Mouse (Mus musculus): ENCODE results near the gene Gm36864. TPM values are rescaled to one million over a fixed set of nuclear protein-coding genes. Genes with fewer than 3 reads are reported as not detected.

Gene Gm36864
- polyA plus RNA-seq, 1 experiment from 2014 or later: 0.17 TPM

DNA sequence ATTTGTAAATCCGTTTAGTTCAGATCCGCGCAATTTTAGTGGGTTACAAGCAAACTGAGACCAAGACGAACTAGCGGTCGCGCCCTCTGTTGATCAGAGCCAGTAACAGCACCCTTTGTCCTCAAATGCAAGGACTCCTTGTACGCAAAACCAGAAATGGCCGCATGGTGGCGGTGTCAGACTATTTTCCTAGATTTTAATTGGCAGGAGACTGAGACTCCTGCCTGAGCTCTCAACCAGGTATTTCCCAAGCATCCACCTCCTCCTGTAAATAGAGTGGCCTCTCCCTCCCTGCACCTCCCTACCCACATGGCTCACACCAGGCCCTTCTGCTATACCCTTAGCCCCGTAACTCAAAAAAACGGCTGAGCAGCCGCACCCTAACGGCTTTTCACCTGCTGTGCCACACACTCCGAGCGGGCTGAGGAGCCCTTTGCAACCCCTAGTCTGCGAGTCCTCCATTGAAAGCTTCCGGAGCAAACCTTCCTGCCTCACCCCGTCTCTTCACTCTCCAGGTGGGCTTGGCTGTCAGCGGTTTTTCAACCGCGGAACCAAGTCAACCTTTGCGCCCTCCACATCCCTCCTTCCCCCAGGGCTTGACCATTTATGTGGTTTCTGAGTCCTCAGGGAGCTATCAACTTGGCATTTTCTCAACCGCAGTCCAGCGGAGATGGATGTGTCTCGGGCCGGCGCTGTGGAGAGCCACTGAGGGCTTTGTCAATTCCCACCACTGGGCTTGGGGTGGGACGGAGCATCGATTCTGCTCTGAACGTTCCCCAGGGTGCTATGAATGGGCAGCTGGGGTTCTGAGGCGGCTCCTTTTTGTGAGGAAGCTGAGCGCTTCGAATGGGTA, 27.0 kb downstream of the Gm36864 start:
- Histone ChIP-seq H3K4me2 (replicated peaks) (peak overlapping the region; percentile 58), H3K27me3 (peaks cover 53% of the 10 kb centered on the region), H3K9me3 (no peaks in the 10 kb centered on the region), H3K36me3 (no peaks in the 10 kb centered on the region), H3K4me1 (peaks cover 7% of the 10 kb centered on the region), H3K27ac (no peak overlapping the region), H3K9ac (no peak overlapping the region; the same call in 1 of the 2 replicates), H3K4me3 (peak overlapping the region; percentile 28)
- peak; percentile 55 for ATAC-seq (ENCODE audit: low FRiP score, low read depth)
- WGBS: 2% methylated on average over 34 of the region's 34 CpGs

DNA sequence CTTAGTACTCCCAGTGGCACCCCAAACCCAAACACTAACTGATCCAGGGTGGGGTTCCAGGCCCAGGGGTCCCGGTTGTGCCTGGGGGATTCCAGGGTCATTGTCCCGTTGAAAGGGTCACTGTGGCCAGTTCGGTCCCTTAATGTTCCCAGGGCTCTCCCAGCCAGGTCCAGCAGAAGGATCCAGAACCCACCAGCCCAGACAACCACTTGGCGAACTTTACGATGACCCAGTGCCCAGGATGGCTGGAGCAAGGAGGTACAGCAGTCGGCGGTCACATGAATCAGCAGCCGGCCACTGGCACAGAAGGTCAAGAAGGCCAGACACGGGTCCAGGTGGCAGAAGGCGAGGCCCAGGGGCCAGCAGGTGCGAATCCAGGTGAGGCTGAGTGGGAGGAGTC, 32.1 kb downstream of the Gm36864 start:
- no peak for ATAC-seq (ENCODE audit: low FRiP score, low read depth)
- peaks cover 55% of the 10 kb centered on the region for H3K27me3 ChIP-seq
- no peak overlapping the region for H3K27ac ChIP-seq
- H3K9ac ChIP-seq: no peak overlapping the region
- peaks cover 4% of the 10 kb centered on the region for H3K4me1 ChIP-seq
- no peak overlapping the region for H3K4me3 ChIP-seq
- H3K36me3 ChIP-seq: no peaks in the 10 kb centered on the region
- WGBS: 78% methylated on average over 11 of the region's 11 CpGs
- no peaks in the 10 kb centered on the region for H3K9me3 ChIP-seq
- no peak overlapping the region for H3K4me2 ChIP-seq (replicated peaks)

- peaks cover 55% of the 10 kb centered on the region for H3K27me3 ChIP-seq
- H3K4me2 ChIP-seq (replicated peaks): no peak overlapping the region
- ATAC-seq (ENCODE audit: low FRiP score, low read depth): no peak
- no peak overlapping the region for H3K4me3 ChIP-seq
- H3K9ac ChIP-seq: no peak overlapping the region
- no peaks in the 10 kb centered on the region for H3K4me1 ChIP-seq
- WGBS: 92% methylated on average over 2 of the region's 2 CpGs
- H3K9me3 ChIP-seq: no peaks in the 10 kb centered on the region
- H3K36me3 ChIP-seq: no peaks in the 10 kb centered on the region
- no peak overlapping the region for H3K27ac ChIP-seq
These were observed 33.4 kb downstream of the Gm36864 start for GRCm38 (mm10) chr7:44269397-44269796.

DNA sequence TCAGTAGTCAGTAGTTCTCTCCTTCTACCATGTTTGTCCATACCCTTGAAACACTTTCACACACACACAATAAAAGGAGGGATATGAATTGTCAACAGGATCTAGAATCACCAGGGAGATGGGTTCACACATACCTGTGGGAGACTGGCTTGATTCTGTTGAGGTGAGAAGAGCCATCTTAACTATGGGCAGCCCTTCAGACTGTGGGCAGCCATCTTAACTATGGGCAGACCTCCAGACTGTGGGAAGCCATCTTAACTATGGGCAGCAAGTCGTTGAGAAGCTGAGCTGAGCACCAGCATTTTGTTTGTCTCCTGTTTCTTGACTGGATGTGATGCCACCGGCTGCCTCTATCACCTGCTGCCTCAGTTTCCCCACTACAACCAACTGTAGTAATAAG, 35.3 kb downstream of the Gm36864 start:
- 68% methylated on average over 2 of the region's 2 CpGs for WGBS
- H3K4me2 ChIP-seq (replicated peaks): no peak overlapping the region
- peaks cover 62% of the 10 kb centered on the region for H3K27me3 ChIP-seq

GRCm38 (mm10) chr7:44272546-44272945, 36.6 kb downstream of the Gm36864 start:
- no peak for ATAC-seq (ENCODE audit: low FRiP score, low read depth)

More for the DNA sequence above, 35.3 kb downstream of the Gm36864 start:
- Histone ChIP-seq H3K27ac (no peak overlapping the region), H3K9ac (no peak overlapping the region), H3K4me1 (no peaks in the 10 kb centered on the region), H3K4me3 (no peak overlapping the region), H3K9me3 (no peaks in the 10 kb centered on the region; the same call in 1 of the 2 replicates), H3K36me3 (no peaks in the 10 kb centered on the region)
- no peak for ATAC-seq (ENCODE audit: low FRiP score, low read depth)

GRCm38 (mm10) chr7:44273446-44273845, 37.5 kb downstream of the Gm36864 start:
- H3K9me3 ChIP-seq: peaks cover 5% of the 10 kb centered on the region; the same call in 1 of the 2 replicates
- no peak overlapping the region for H3K4me2 ChIP-seq (replicated peaks)
- no peaks in the 10 kb centered on the region for H3K36me3 ChIP-seq
- H3K27me3 ChIP-seq: peaks cover 48% of the 10 kb centered on the region
- H3K27ac ChIP-seq: no peak overlapping the region
- H3K9ac ChIP-seq: no peak overlapping the region
- no peak overlapping the region for H3K4me3 ChIP-seq
- no peak for ATAC-seq (ENCODE audit: low FRiP score, low read depth)
- 73% methylated on average over 7 of the region's 7 CpGs for WGBS
- H3K4me1 ChIP-seq: no peaks in the 10 kb centered on the region

More at GRCm38 (mm10) chr7:44272546-44272945, 36.6 kb downstream of the Gm36864 start:
- H3K4me3 ChIP-seq: no peak overlapping the region
- no peaks in the 10 kb centered on the region for H3K36me3 ChIP-seq
- WGBS: 94% methylated on average over 7 of the region's 7 CpGs
- no peaks in the 10 kb centered on the region for H3K4me1 ChIP-seq
- peaks cover 57% of the 10 kb centered on the region for H3K27me3 ChIP-seq
- no peak overlapping the region for H3K9ac ChIP-seq
- H3K27ac ChIP-seq: no peak overlapping the region
- H3K9me3 ChIP-seq: no peaks in the 10 kb centered on the region; the same call in 1 of the 2 replicates
- no peak overlapping the region for H3K4me2 ChIP-seq (replicated peaks)

DNA sequence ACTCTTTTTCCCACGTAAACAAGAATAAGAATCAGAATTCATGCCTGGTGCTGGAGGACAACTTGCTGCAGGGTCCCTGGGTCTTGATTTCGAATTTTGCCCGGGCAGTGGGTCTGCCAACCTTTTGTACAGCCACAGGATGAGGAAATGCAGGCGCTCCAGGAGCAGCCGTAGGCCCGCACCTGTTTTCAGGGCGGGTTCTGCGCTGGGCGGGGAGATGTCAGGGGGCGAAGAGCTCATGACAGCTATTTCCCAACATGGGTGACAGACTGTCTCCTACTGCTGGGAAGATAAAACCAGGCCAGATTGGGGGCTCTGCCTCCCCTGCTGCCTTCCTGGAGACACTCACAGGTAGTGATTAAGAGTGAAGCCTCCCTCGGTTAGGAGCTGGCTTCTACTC, 38.1 kb downstream of the Gm36864 start:
- no peak overlapping the region for H3K27ac ChIP-seq
- peaks cover 44% of the 10 kb centered on the region for H3K27me3 ChIP-seq
- H3K9me3 ChIP-seq: peaks cover 5% of the 10 kb centered on the region; the same call in 1 of the 2 replicates
- 41% methylated on average over 11 of the region's 11 CpGs for WGBS
- ATAC-seq (ENCODE audit: low FRiP score, low read depth): no peak
- no peaks in the 10 kb centered on the region for H3K36me3 ChIP-seq
- H3K4me1 ChIP-seq: no peaks in the 10 kb centered on the region
- no peak overlapping the region for H3K9ac ChIP-seq
- H3K4me3 ChIP-seq: no peak overlapping the region
- no peak overlapping the region for H3K4me2 ChIP-seq (replicated peaks)

- no peak overlapping the region for H3K27ac ChIP-seq
- no peaks in the 10 kb centered on the region for H3K36me3 ChIP-seq
- no peak overlapping the region for H3K4me3 ChIP-seq
- H3K9me3 ChIP-seq: peaks cover 5% of the 10 kb centered on the region; the same call in 1 of the 2 replicates
- H3K4me2 ChIP-seq (replicated peaks): no peak overlapping the region
- ATAC-seq (ENCODE audit: low FRiP score, low read depth): no peak
- 81% methylated on average over 3 of the region's 3 CpGs for WGBS
- H3K4me1 ChIP-seq: no peaks in the 10 kb centered on the region
- peaks cover 45% of the 10 kb centered on the region for H3K27me3 ChIP-seq
- no peak overlapping the region for H3K9ac ChIP-seq
These were observed 39.6 kb downstream of the Gm36864 start for GRCm38 (mm10) chr7:44275546-44275945.

GRCm38 (mm10) chr7:44276461-44277249, 40.7 kb downstream of the Gm36864 start:
- 73% methylated on average over 10 of the region's 10 CpGs for WGBS
- no peaks in the 10 kb centered on the region for H3K4me1 ChIP-seq
- no peak for ATAC-seq (ENCODE audit: low FRiP score, low read depth)
- H3K9ac ChIP-seq: no peak overlapping the region
- peaks cover 50% of the 10 kb centered on the region for H3K27me3 ChIP-seq
- no peaks in the 10 kb centered on the region for H3K36me3 ChIP-seq
- peaks cover 5% of the 10 kb centered on the region; the same call in 1 of the 2 replicates for H3K9me3 ChIP-seq
- H3K27ac ChIP-seq: no peak overlapping the region
- H3K4me2 ChIP-seq (replicated peaks): no peak overlapping the region
- H3K4me3 ChIP-seq: no peak overlapping the region

GRCm38 (mm10) chr7:44277250-44277622, 41.3 kb downstream of the Gm36864 start:
- Histone ChIP-seq H3K36me3 (no peaks in the 10 kb centered on the region), H3K27me3 (peaks cover 50% of the 10 kb centered on the region)
- 48% methylated on average over 2 of the region's 2 CpGs for WGBS

DNA sequence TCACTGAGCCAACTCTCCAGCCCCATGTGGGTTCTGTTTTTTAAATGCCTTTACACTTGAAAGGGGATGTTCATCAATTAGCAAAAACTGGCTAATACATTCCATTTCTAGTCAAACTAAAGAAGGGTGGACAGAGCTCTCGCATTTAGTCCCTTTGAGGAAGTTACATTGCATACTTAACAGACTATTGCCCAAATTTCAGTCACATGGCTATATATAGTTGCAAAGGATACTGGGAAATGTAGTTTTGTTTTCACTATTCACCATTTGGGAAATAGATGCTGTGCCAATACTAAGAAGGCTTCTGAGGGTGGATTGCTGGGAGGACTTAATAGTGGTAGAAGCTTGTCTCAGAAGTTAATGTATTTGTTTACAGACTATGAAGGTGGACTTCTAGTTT, 45.0 kb downstream of the Gm36864 start:
- no peaks in the 10 kb centered on the region for H3K36me3 ChIP-seq
- no peak overlapping the region for H3K4me2 ChIP-seq (replicated peaks)
- H3K4me1 ChIP-seq: no peaks in the 10 kb centered on the region
- H3K9me3 ChIP-seq: peaks cover 5% of the 10 kb centered on the region; the same call in 1 of the 2 replicates
- H3K4me3 ChIP-seq: no peak overlapping the region
- no peak overlapping the region for H3K27ac ChIP-seq
- 63% methylated on average over 1 of the region's 1 CpGs for WGBS
- ATAC-seq (ENCODE audit: low FRiP score, low read depth): no peak
- no peak overlapping the region for H3K9ac ChIP-seq
- H3K27me3 ChIP-seq: peaks cover 15% of the 10 kb centered on the region

More at GRCm38 (mm10) chr7:44277250-44277622, 41.3 kb downstream of the Gm36864 start:
- H3K4me1 ChIP-seq: no peaks in the 10 kb centered on the region
- H3K4me3 ChIP-seq: no peak overlapping the region
- no peak overlapping the region for H3K9ac ChIP-seq
- no peak overlapping the region for H3K27ac ChIP-seq
- ATAC-seq (ENCODE audit: low FRiP score, low read depth): no peak
- H3K9me3 ChIP-seq: peaks cover 5% of the 10 kb centered on the region; the same call in 1 of the 2 replicates
- H3K4me2 ChIP-seq (replicated peaks): no peak overlapping the region

GRCm38 (mm10) chr7:44281586-44281985, 45.6 kb downstream of the Gm36864 start:
- H3K9me3 ChIP-seq: peaks cover 5% of the 10 kb centered on the region; the same call in 1 of the 2 replicates
- no peaks in the 10 kb centered on the region for H3K36me3 ChIP-seq
- H3K9ac ChIP-seq: no peak overlapping the region
- no peak overlapping the region for H3K4me3 ChIP-seq
- no peak overlapping the region for H3K27ac ChIP-seq
- no peak overlapping the region for H3K4me2 ChIP-seq (replicated peaks)
- 80% methylated on average over 7 of the region's 7 CpGs for WGBS
- no peaks in the 10 kb centered on the region for H3K4me1 ChIP-seq
- H3K27me3 ChIP-seq: peaks cover 12% of the 10 kb centered on the region; the same call in 1 of the 2 replicates
- no peak for ATAC-seq (ENCODE audit: low FRiP score, low read depth)

All from limb, embryonic 13.5 days (tissue).